Mouse (Mus musculus) cerebellum, adult 2 months (tissue): ENCODE measurements around the gene Agpat1.

ENCODE experiments used
- CTCF ChIP-seq: fragments of 200-500 bp; IDR thresholded peaks from 2 replicates; pipeline ENCODE4 v1.5.1; 2011; ENCODE audit warnings: low read depth, mild to moderate bottlenecking, control low read depth, low read length, moderate library complexity, borderline replicate concordance; ENCODE audit not compliant: insufficient read depth
- POLR2A ChIP-seq: fragments of 200-500 bp; IDR thresholded peaks from 2 replicates; pipeline ENCODE4 v1.6.1; 2011; ENCODE audit warnings: low read length, control low read depth, borderline replicate concordance; ENCODE audit not compliant: insufficient read depth

DNA sequence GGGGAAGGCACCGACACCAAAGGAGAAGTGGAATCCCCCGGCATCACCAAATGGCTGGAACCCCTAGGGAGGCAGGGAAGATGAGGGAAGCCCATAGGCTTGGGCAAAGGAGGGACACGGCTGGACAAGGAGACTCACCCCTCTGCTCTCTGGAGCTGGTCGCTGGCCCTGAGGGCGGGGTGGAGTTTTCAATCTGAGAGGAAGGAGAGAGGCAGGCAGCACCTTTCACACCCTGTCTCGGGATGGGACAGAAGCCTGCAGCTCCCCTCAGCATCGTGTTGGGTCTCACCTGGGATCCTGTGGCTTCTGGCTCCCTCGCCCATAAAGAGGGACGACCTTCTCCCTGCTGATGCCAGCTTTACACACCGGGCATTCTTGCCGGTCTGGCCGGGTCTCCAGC, 2.3 kb upstream of the Agpat1 start:
- TF ChIP-seq CTCF (no peak), POLR2A (no peak)
